Mouse (Mus musculus): Measurements from ENCODE around the gene Tmem200a. TPM values are rescaled to one million over a fixed set of nuclear protein-coding genes. Genes with fewer than 3 reads are reported as not detected.

Gene Tmem200a
- total and polyA plus RNA-seq, 3 experiments, result 0.33 TPM; not detected in 2

DNA sequence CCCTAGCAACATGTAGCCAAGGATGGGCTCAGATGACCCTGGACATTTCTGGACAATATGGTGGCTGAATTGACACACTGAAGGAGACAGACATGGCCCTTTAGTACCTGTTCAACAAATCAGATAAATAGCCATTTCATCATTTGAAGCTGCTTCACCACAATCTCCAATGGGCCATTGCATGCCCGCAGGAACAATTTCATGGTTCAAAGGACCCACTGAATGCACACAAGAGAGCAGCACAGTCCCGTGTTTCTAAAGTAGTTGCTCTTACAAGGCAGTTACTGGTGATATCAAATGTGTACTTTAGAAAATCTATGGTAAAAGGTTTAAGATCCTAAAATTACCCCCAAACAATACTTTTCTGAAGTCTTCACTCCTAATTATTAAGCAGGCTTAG, 134.2 kb downstream of the Tmem200a start:
- no peaks in the 10 kb centered on the region for H3K27me3 ChIP-seq (ENCODE audit: insufficient read depth, low read length)
- no peaks in the 10 kb centered on the region for H3K4me1 ChIP-seq (ENCODE audit: insufficient read depth, low read depth, low read length)
- TF ChIP-seq GATA2 (IDR thresholded peaks at IDR 0.05; ENCODE audit: borderline replicate concordance, low read depth, low read length), result no peak
- no peak for TF ChIP-seq POLR2AphosphoS5 (IDR thresholded peaks at IDR 0.05; ENCODE audit: insufficient replicate concordance, low read depth, low read length)
- no peak for TF ChIP-seq CTCF (IDR thresholded peaks at IDR 0.05; ENCODE audit: low read depth, low read length)
- no peak for TF ChIP-seq TAL1 (conservative IDR thresholded peaks at IDR 0.05; ENCODE audit: low read depth, low read length)
- no peak for TF ChIP-seq GATA1 (IDR thresholded peaks at IDR 0.05; ENCODE audit: borderline replicate concordance, low read length)
- H3K36me3 ChIP-seq (replicated peaks), result no peaks in the 10 kb centered on the region
- H3K9me3 ChIP-seq (replicated peaks), result peaks cover 18% of the 10 kb centered on the region
- no peak for DNase-seq (ENCODE audit: low spot score)
- no peak overlapping the region for H3K4me3 ChIP-seq (ENCODE audit: low read depth, low read length)
- no peak for ATAC-seq (ENCODE audit: extremely low read depth, insufficient number of reproducible peaks, low FRiP score, poor library complexity, severe bottlenecking)

GRCm38 (mm10) chr10:25931796-25932195, 147.1 kb downstream of the Tmem200a start:
- TF ChIP-seq GATA2 (IDR thresholded peaks at IDR 0.05; ENCODE audit: borderline replicate concordance, low read depth, low read length) (no peak), POLR2AphosphoS5 (IDR thresholded peaks at IDR 0.05; ENCODE audit: insufficient replicate concordance, low read depth, low read length) (no peak), TAL1 (conservative IDR thresholded peaks at IDR 0.05; ENCODE audit: low read depth, low read length) (no peak), GATA1 (IDR thresholded peaks at IDR 0.05; ENCODE audit: borderline replicate concordance, low read length) (no peak), CTCF (IDR thresholded peaks at IDR 0.05; ENCODE audit: low read depth, low read length) (no peak)
- Histone ChIP-seq H3K27me3 (ENCODE audit: insufficient read depth, low read length) (no peaks in the 10 kb centered on the region), H3K9me3 (replicated peaks) (peaks cover 8% of the 10 kb centered on the region), H3K36me3 (replicated peaks) (no peaks in the 10 kb centered on the region), H3K4me3 (ENCODE audit: low read depth, low read length) (no peak overlapping the region), H3K4me1 (ENCODE audit: insufficient read depth, low read depth, low read length) (no peaks in the 10 kb centered on the region)
- ATAC-seq (ENCODE audit: extremely low read depth, insufficient number of reproducible peaks, low FRiP score, poor library complexity, severe bottlenecking), result no peak
- DNase-seq (ENCODE audit: low spot score), result no peak

DNA sequence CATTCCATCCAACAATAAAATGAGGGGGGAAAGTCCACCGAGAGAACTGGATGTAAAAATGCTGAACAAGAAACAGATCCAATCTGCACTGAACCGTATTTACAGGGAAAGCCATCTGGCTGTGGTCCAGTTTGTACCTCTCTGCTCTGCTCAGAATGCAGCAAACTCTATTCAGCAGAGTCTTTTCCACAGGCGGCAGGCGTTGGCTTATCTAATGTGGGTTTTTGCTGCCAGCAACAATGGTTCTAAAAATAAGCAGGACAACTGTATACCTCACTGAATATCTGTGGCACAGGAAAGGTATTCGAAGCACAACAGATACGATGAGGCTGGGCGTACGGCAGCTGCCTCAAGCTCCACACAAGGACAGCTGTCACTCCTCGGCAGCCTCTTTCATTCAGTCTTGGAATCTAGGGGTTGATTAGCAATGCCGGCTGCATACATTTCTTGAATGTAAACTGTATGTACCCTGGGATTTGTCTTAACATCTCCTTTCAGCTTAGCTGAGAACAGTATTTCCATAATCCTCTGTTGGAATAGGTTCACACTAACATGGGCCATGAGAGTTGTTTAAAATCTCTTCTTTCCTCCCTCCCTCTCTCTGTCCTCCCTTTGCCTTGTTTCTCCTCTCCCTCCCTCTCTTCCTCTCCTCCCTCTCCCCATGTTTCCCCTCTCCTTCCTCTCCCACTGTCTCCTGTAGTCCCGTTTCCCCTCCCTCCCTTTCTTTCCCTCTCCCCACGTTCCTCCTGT, 149.3 kb downstream of the Tmem200a start:
- H3K36me3 ChIP-seq (replicated peaks), result no peaks in the 10 kb centered on the region
- H3K27me3 ChIP-seq (ENCODE audit: insufficient read depth, low read length), result no peaks in the 10 kb centered on the region
- H3K4me3 ChIP-seq (ENCODE audit: low read depth, low read length), result no peak overlapping the region
- H3K4me1 ChIP-seq (ENCODE audit: insufficient read depth, low read depth, low read length), result no peaks in the 10 kb centered on the region
- DNase-seq (ENCODE audit: low spot score) (no peak), ATAC-seq (ENCODE audit: extremely low read depth, insufficient number of reproducible peaks, low FRiP score, poor library complexity, severe bottlenecking) (no peak)
- TF ChIP-seq TAL1 (conservative IDR thresholded peaks at IDR 0.05; ENCODE audit: low read depth, low read length), result no peak
- TF ChIP-seq CTCF (IDR thresholded peaks at IDR 0.05; ENCODE audit: low read depth, low read length), result no peak
- no peak for TF ChIP-seq GATA2 (IDR thresholded peaks at IDR 0.05; ENCODE audit: borderline replicate concordance, low read depth, low read length)
- no peak for TF ChIP-seq POLR2AphosphoS5 (IDR thresholded peaks at IDR 0.05; ENCODE audit: insufficient replicate concordance, low read depth, low read length)
- no peak for TF ChIP-seq GATA1 (IDR thresholded peaks at IDR 0.05; ENCODE audit: borderline replicate concordance, low read length)
- H3K9me3 ChIP-seq (replicated peaks), result peaks cover 8% of the 10 kb centered on the region

- no peaks in the 10 kb centered on the region for H3K4me1 ChIP-seq (ENCODE audit: insufficient read depth, low read depth, low read length)
- H3K9me3 ChIP-seq (replicated peaks), result peaks cover 8% of the 10 kb centered on the region
- no peak for DNase-seq (ENCODE audit: low spot score)
- H3K36me3 ChIP-seq (replicated peaks), result no peaks in the 10 kb centered on the region
- no peaks in the 10 kb centered on the region for H3K27me3 ChIP-seq (ENCODE audit: insufficient read depth, low read length)
- no peak overlapping the region for H3K4me3 ChIP-seq (ENCODE audit: low read depth, low read length)
- TF ChIP-seq GATA1 (IDR thresholded peaks at IDR 0.05; ENCODE audit: borderline replicate concordance, low read length) (no peak), TAL1 (conservative IDR thresholded peaks at IDR 0.05; ENCODE audit: low read depth, low read length) (no peak), GATA2 (IDR thresholded peaks at IDR 0.05; ENCODE audit: borderline replicate concordance, low read depth, low read length) (no peak), POLR2AphosphoS5 (IDR thresholded peaks at IDR 0.05; ENCODE audit: insufficient replicate concordance, low read depth, low read length) (no peak), CTCF (IDR thresholded peaks at IDR 0.05; ENCODE audit: low read depth, low read length) (no peak)
- no peak for ATAC-seq (ENCODE audit: extremely low read depth, insufficient number of reproducible peaks, low FRiP score, poor library complexity, severe bottlenecking)
Measured at GRCm38 (mm10) chr10:25928861-25929368, 149.9 kb downstream of the Tmem200a start.

- no peaks in the 10 kb centered on the region for H3K4me1 ChIP-seq (ENCODE audit: insufficient read depth, low read depth, low read length)
- no peaks in the 10 kb centered on the region for H3K27me3 ChIP-seq (ENCODE audit: insufficient read depth, low read length)
- no peak for TF ChIP-seq CTCF (IDR thresholded peaks at IDR 0.05; ENCODE audit: low read depth, low read length)
- no peak for TF ChIP-seq GATA1 (IDR thresholded peaks at IDR 0.05; ENCODE audit: borderline replicate concordance, low read length)
- no peak for TF ChIP-seq TAL1 (conservative IDR thresholded peaks at IDR 0.05; ENCODE audit: low read depth, low read length)
- TF ChIP-seq GATA2 (IDR thresholded peaks at IDR 0.05; ENCODE audit: borderline replicate concordance, low read depth, low read length), result no peak
- no peak for TF ChIP-seq POLR2AphosphoS5 (IDR thresholded peaks at IDR 0.05; ENCODE audit: insufficient replicate concordance, low read depth, low read length)
- H3K4me3 ChIP-seq (ENCODE audit: low read depth, low read length), result no peak overlapping the region
- DNase-seq (ENCODE audit: low spot score) (no peak), ATAC-seq (ENCODE audit: extremely low read depth, insufficient number of reproducible peaks, low FRiP score, poor library complexity, severe bottlenecking) (no peak)
- no peaks in the 10 kb centered on the region for H3K36me3 ChIP-seq (replicated peaks)
- peaks cover 8% of the 10 kb centered on the region for H3K9me3 ChIP-seq (replicated peaks)
Measured at GRCm38 (mm10) chr10:25928448-25928786, 150.4 kb downstream of the Tmem200a start.

- Histone ChIP-seq H3K4me3 (ENCODE audit: low read depth, low read length) (no peak overlapping the region), H3K9me3 (replicated peaks) (peaks cover 8% of the 10 kb centered on the region), H3K36me3 (replicated peaks) (no peaks in the 10 kb centered on the region), H3K4me1 (ENCODE audit: insufficient read depth, low read depth, low read length) (no peaks in the 10 kb centered on the region), H3K27me3 (ENCODE audit: insufficient read depth, low read length) (no peaks in the 10 kb centered on the region)
- DNase-seq (ENCODE audit: low spot score), result no peak
- TF ChIP-seq CTCF (IDR thresholded peaks at IDR 0.05; ENCODE audit: low read depth, low read length), result no peak
- TF ChIP-seq TAL1 (conservative IDR thresholded peaks at IDR 0.05; ENCODE audit: low read depth, low read length), result no peak
- no peak for ATAC-seq (ENCODE audit: extremely low read depth, insufficient number of reproducible peaks, low FRiP score, poor library complexity, severe bottlenecking)
Measured at GRCm38 (mm10) chr10:25927553-25928447, 151.1 kb downstream of the Tmem200a start.
